Mouse (Mus musculus): ENCODE measurements around the gene Pgr.

Gene Pgr

DNA sequence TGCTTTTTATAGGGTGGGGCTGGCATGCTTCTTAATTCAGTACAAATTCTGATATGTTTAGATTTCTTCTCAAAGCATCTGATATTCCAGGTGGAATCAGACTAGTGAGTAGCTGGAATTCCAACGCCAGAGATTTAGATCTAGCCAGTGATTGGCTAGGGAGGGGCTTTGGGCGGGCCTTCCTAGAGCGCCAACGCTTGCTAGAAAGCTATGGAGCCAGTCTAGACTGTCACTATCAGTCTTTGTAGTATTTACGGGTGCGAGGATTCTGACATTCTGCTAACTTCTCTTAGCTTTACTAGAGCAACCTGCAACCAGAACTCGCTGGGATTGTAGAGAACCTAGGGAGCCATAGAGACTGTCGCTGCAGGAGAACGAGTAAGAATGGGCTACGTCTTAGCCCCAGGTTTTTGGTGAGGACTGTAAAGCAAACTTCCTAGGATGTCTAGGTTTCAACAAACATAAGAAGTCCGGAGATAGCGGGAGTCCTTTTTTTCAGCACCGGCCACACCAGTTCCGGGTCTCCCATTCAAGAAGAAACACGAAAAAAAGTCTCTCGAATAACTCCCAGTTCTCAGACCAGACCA is at the start of gene Pgr:
TSS of gene Pgr (plus strand) at position 218 of the 587 bp plus-strand sequence.
- no peak for DNase-seq

DNA sequence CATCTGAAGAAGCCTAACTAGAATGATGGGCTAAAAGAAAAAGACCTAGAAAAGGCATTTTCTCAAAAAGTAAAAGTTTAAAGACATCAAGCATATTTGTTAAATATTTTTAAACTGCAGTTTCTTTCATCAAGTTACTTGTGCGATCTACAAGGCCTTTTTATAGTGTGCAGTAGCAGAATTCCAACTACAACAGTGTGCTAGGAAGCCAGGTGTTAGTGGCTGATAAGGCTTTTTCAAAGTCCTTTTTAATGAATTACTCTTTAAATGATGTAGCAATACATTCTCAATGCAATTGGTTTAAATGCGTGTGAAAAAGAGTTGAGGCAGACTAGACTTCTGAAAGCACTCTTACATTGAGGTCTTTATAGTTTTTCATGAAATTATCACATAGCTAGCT is 42.2 kb upstream of the Pgr start:
- DNase-seq: no peak

DNA sequence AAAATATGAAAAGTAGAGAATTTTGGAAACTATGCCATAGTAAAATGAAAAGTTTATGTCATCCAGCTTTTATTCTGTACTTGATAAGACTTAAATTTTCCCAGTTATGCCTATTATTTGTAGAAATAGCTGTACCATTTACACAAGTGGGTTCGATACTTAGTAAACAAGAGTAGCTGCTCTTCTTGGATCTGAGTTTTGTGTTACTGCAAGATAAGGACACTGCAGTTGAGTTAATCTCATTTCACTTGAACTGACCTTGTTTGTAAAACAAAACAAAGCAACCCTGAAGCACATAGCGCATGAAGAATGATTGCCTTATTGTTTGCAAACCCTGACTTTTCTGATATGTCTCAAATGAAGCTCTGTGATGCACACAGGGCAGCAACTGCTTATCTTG is 31.1 kb upstream of the Pgr start:
- DNase-seq: no peak

DNA sequence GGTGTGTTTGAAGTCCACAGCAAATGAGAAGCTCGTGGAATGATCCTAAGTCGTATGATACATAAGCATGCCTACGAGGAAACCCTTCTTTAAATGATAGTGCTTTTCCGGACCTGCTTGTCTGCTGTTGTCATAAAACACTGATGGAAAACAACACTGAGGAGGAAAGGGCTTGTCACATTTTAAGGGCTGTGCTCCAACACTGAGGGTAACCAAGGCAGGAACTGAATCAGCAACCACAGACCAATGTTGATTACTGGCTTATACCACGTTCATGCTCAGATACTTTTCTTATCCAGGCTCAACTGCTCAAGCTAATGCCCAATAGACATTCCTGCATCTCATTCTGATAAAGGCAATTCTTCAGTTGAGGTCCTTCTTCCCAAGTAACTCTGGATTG is 4.4 kb upstream of the Pgr start:
- DNase-seq: no peak

DNA sequence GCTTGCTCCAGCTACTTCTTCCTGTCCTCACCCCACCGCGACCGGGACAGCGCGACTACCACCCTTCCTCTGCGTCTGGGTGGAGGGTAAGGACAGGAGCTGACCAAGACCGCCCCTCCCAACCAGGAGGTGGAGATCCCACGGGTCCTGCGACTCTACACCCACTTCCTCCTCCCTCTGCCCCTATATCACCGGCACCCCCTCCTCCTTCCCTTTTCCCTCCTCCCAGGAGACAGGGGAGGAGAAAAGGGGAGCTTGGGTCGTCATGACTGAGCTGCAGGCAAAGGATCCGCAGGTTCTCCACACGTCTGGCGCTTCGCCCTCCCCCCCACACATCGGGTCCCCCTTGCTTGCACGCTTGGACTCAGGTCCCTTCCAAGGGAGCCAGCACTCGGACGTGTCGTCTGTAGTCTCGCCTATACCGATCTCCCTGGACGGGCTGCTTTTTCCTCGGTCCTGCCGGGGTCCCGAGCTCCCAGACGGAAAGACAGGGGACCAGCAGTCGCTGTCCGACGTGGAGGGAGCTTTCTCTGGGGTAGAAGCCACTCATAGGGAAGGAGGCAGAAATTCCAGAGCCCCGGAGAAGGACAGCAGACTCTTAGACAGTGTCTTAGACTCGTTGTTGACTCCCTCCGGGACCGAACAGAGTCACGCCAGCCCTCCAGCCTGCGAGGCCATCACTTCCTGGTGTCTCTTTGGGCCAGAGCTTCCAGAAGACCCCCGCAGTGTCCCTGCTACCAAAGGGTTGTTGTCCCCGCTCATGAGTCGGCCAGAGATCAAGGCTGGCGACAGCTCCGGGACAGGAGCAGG is 775 bp downstream of the Pgr start:
- DNase-seq: peak in 1 of 2 experiments; percentile 4

DNA sequence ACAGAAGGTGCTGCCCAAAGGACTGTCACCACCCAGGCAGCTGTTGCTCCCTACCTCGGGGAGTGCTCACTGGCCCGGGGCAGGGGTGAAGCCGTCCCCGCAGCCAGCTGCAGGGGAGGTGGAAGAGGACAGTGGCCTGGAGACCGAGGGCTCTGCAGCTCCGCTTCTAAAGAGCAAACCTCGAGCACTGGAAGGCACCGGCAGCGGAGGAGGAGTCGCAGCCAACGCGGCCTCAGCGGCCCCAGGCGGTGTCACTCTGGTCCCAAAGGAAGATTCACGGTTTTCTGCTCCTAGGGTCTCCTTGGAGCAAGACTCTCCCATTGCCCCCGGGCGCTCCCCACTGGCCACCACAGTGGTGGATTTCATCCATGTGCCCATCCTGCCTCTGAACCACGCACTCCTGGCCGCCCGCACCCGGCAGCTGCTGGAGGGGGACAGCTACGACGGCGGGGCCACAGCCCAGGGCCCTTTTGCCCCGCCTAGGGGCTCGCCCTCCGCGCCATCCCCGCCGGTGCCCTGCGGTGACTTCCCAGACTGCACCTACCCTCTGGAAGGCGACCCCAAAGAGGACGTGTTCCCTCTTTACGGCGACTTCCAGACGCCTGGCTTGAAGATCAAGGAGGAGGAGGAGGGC is 1.5 kb downstream of the Pgr start:
- no peak for DNase-seq

DNA sequence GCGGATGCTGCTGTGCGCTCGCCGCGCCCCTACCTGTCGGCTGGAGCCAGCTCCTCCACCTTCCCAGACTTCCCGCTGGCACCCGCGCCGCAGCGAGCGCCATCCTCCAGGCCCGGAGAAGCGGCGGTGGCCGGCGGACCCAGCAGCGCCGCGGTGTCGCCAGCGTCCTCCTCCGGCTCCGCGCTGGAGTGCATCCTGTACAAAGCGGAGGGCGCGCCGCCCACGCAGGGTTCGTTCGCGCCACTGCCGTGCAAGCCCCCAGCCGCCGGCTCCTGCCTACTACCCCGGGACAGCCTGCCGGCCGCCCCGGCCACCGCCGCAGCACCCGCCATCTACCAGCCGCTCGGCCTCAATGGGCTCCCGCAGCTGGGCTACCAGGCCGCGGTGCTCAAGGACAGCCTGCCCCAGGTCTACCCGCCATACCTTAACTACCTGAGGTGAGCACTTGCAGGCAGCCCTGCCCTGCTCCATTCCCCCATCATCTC is 2.1 kb downstream of the Pgr start:
- DNase-seq: peak in 1 of 2 experiments; percentile 7

DNA sequence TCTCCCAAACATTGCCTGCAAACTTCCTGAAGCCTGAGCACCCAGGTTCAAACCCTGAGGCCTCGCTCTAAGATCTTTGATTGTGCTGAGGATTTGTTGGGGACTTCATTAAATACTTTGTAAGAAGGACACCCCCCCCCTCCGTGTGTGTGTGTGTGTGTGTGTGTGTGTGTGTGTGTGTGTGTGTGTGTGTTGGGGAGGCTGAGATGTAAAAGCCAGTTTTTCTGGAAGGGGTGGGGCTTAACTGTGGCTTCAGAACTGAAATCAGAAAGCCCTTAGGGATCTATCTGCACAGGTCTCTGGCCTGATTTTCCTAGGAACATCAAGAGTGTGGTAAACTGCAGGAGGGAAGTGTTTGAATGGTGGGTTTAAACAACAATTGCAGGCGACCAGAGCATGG is 2.6 kb downstream of the Pgr start:
- no peak for DNase-seq

DNA sequence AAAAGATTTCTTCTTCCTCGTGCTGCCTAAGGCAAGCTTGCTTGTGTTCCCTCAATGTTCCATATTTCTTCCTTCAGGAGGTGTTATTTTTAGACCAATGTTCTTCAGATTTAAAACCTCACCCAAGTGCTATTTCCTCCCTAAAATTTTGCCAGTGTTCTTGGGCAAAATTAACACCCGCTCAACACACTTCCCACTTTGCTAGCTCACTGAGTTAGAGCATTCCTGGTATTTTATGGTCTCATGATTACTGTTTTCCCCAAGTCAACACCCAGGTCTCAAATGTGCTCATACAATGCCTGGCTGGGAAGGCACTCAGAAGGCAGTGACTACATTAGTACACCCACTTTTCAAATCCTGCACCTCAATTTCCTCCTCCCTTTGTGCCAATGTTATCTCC is 27.9 kb downstream of the Pgr start:
- no peak for DNase-seq

DNA sequence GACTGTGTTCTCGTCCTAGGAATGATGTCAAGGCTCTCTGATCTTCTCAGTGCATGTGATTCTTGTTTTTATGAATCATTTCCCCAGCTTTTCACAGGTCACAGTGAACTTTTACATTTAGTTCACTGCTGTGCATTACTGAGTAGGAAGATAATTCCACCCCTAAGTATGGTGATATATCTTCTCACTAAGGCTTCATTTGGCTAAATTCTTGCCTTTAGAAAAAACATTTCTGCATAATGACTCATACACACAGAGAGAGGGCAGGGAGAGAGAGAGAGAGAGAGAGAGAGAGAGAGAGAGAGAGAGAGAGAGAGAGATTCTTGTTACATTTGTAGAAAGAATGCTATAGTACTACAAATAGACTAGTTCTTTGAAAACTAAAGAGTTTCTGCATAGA is 38.1 kb downstream of the Pgr start:
- DNase-seq: no peak

DNA sequence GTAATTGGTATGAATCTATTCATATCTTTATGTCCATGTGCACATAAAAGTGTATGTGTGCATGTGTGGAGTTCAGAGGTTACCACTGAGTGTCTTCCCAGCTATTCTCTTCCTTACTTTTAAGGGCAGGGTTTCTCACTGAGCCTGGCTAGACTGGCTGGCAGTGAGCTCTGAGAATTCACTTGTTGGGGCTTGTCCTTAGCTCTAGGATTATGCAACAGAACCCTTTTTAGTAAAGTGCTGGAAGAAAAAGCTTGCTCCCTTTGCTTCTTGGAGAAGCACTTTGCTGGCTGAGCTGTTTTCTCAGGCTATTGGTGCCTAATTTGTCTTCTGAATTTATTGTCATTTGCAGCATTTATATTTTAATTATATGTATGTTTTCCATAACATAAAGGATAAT is 53.7 kb downstream of the Pgr start:
- DNase-seq: no peak

DNA sequence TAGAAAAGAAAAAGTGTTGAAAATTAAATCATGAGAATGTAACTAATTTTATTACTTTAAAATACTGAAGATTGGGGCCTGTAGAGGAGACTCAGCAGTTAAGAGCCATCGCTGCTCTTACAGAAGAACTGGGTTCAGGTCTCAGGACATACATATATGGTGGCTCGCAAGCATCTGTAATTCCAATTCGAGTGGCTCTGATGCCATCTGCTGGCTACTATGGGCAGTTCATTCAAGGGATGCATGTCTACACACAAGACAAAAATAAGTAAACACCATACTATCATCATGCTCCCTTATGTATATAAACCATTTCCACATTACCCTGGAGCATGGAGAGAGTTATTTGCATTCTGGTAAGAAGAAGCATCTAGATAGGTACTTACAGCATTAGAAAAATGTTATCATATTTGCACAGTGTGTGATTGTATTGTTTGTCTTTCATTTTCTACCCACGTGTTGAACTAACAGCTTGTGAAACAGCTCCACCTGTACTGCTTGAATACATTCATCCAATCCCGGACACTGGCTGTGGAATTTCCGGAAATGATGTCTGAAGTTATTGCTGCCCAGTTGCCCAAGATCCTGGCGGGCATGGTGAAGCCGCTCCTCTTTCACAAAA is 65.0 kb downstream of the Pgr start:
- DNase-seq: no peak

DNA sequence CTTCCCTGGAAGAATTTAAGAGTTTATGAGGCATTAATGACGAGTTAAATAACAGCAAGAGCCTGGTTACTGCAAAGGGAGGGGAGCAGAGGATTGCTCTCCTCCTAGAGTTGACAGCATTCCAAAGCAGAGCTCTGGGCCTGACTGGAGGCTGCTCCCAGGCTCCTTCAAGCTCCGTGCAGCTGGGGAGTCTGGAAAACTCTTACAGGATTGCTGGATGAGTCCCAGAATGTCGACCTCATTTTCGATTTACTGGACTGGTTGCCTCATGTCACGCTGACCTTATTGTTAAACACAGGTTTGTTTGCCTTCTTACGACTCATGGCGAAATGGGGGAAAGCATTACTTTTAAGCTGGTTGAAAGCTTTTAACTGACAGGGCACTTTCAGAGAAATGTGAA is 70.6 kb downstream of the Pgr start:
- no peak for DNase-seq

DNA sequence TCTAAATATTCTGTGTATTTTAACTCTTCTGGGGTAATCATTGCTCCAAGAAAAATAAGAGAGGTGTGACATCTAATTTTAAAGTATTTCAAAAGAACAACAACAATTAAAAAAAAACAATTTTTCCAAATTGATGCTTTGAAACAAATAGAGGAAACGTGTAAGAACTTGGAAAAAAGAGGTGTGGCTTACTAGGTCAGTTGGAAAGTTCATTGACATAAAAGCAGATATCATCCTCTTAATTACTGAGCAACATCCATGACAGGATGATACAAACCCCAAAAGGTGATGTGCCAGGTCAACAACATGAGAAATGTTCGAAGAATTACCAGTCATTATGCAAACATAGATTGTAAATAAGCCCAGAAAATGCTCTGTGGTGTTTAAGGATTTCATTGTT is 71.9 kb downstream of the Pgr start, which contains the start of gene Gm16485:
TSS of gene Gm16485 (plus strand) at position 301 of the 400 bp plus-strand sequence.
- DNase-seq: no peak

DNA sequence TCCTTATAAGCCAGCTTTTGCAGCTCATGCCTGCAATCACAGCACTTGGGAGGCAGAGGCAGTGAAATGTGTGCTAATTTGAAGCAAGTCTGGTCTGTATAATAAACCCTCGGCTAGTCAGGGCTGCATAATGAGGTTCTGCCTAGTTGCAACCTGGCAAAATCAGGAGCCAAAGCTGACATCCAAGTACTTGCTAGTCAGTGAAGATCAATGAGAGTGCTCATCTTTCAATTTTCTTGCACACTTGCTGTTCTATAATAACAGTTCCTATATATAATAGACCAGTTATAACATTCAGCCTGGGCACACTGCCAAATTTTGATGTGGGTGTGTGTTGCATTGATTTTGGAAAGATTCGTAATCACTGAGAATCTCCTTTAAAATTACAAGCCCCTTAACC is 78.1 kb downstream of the Pgr start:
- DNase-seq: no peak

DNA sequence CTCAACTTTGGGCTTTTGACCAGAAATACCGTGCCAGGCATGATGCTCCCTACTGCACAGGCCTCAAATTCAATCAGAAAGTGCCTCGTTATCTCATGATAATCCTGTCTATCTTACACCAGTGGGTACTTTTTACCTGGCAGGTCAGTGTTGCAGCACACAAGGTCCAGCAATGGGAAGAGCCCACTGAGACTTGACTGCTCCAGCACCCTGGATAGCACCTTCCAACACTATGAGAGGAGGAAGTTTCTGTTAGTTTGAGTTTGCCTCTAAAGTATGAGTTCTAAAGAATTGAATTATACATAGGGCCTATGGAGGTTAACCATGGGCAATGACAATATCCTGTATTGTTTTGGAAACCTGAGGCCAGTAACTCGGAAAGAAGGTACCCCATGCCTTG is 82.7 kb downstream of the Pgr start:
- no peak for DNase-seq

DNA sequence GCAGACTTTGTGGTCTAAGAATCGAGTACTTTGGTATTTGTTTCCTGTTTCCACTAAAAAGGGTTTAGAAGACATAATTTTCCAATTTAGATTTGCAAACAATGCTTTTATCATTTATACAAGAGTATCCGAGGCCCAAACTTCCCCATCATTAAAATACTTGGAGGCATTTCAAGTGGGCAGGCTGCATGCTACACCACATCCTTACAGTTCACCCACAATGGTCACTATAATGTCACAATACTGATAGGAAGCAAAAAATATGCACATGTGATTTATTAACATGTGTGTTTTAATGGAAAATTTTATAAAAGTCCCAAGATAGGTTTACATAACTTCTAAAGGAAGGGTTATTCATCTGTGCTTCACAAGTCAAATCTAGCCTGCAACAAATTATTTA is 96.9 kb downstream of the Pgr start:
- DNase-seq: no peak

DNA sequence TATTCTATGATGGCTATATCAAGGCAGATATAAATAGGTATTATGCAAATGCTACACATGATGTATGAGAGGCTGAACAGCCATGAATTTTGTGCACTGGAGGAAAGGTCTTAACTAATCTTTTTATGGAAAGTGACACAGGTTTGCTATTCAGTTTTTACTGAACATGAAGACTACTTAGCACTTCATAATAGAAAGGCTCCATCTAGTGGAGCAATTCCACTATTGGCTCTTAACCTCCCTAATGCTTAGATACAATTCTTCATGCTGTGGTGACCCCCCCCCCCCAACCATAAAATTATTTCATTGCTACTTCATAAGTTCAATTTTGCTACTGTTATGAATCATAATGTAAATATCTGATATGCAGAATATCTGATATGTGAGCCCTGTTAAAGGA is 101.5 kb downstream of the Pgr start:
- DNase-seq: no peak

DNA sequence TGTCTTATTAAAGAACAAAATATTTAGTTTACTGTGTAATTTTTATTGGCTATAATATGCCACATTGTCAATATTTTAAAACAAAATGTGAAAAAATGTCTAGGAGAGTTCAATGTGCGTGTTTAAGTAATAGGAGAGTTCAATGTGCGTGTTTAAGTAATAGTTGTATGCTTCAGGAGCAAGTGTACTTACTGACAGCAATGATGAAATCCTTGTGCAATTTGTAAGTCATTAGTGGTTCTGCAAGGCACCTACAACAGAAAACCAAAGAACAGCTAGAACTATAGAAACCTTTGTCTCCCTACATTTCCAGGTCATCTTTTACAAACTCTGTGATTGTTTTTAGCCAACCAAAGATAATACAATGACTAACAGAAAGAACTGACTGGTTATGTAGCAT is 115.5 kb downstream of the Pgr start:
- DNase-seq: no peak

Data from thymus, postnatal 36 days (tissue).